12 mouse cellular contexts compared by ENCODE assay signal in genomic region chr4:155887674-155888073, GRCm38 (mm10). TPM values are rescaled to one million over a fixed set of nuclear protein-coding genes. Genes with fewer than 3 reads are reported as not detected.
DNase-seq lines count a peak whose midpoint lies in the region.
"Had no signal": no experiment of that assay in that cellular context is flagged by ENCODE, and none has a peak within 500 bp of the region (broad histone marks: within the 10 kb centered on the region; RNA-seq: fewer than 3 reads in every experiment).

No protein-coding gene starts in this region.

- DNase-seq in cerebellum, adult 11-12 months = peak; percentile 16
- DNase-seq in cerebellum, adult 11 months = no peak
- peak; percentile 2 for DNase-seq in layer of hippocampus, adult 11-12 months (ENCODE audit: low spot score)
- DNase-seq in layer of hippocampus, adult 18-20 months (ENCODE audit: low spot score in 2 of 2) = no peak
- DNase-seq in urinary bladder, adult 2 months (ENCODE audit: low spot score) = peak; percentile 15
- DNase-seq in urinary bladder, postnatal 14 days (ENCODE audit: low spot score) = no peak
- DNase-seq: adrenal gland, adult 2 months; adrenal gland, postnatal 25 days; gastrocnemius, postnatal 10 days; gastrocnemius, postnatal 36 days; heart, postnatal 10 days; heart, postnatal 36 days had no signal

RNA-seq across cellular contexts. Expression of gene Pusl1, which starts 3.9 kb away (rescaled TPM):
- 10 to 100 TPM; 45.8 to 54.9 TPM for total RNA-seq in layer of hippocampus, adult 18-20 months (2021)
- polyA plus RNA-seq in urinary bladder, adult 2 months (2012; rRNA removed) = 43.7 and 55.5 TPM in 2 replicates

RNA-seq across cellular contexts. Expression of gene Acap3, which starts 3.9 kb away (rescaled TPM):
- total RNA-seq in layer of hippocampus, adult 18-20 months (2021) = 100 to 1,000 TPM; 105 to 120 TPM
- 23.7 and 29.2 TPM in 2 replicates for polyA plus RNA-seq in urinary bladder, adult 2 months (2012; rRNA removed)

RNA-seq across cellular contexts. Expression of gene Ints11, which starts 18.3 kb away (rescaled TPM):
- 10 to 100 TPM; 29.0 to 33.8 TPM for total RNA-seq in layer of hippocampus, adult 18-20 months (2021)
- polyA plus RNA-seq in urinary bladder, adult 2 months (2012; rRNA removed) = 26.5 and 32.3 TPM in 2 replicates

RNA-seq across cellular contexts. Expression of gene Cptp, which starts 18.4 kb away (rescaled TPM):
- 10 to 100 TPM; 31.9 to 33.2 TPM for total RNA-seq in layer of hippocampus, adult 18-20 months (2021)
- polyA plus RNA-seq in urinary bladder, adult 2 months (2012; rRNA removed) = 17.1 and 18.5 TPM in 2 replicates

RNA-seq across cellular contexts. Expression of gene Tas1r3, which starts 24.5 kb away (rescaled TPM):
- total RNA-seq in layer of hippocampus, adult 18-20 months (2021) = under 1 TPM; 0.30 to 0.35 TPM
- polyA plus RNA-seq in urinary bladder, adult 2 months (2012; rRNA removed) = 0.91 and 1.3 TPM in 2 replicates

Comparison
In these comparisons a context has a peak if more than half of its experiments do, and no peak if none do; other contexts are left out.
1. DNase-seq: peak in cerebellum, adult 11-12 months (single experiment), layer of hippocampus, adult 11-12 months (single experiment) and urinary bladder, adult 2 months (single experiment); none in cerebellum, adult 11 months (single experiment), layer of hippocampus, adult 18-20 months (0 of 2) and urinary bladder, postnatal 14 days (single experiment).